8 mouse cellular contexts compared by ENCODE assay signal in genomic region chr3:96104261-96105065, GRCm38 (mm10). TPM values are rescaled to one million over a fixed set of nuclear protein-coding genes. Genes with fewer than 3 reads are reported as not detected.
A peak's percentile ranks its signal among the peaks of the same experiment; 100 is the strongest.
DNase-seq lines count a peak whose midpoint lies in the region; ATAC-seq and TF ChIP-seq lines count a peak whose summit lies in the region.

Otud7b (plus strand) TSS chr3:96104527.

- H3K4me3 ChIP-seq in embryonic facial prominence, embryonic 13.5 days, result peak within 1 kb of the TSS; percentile 87
- peak within 1 kb of the TSS; percentile 94 for H3K4me3 ChIP-seq in limb, embryonic 15.5 days
- peak within 1 kb of the TSS; percentile 89 for H3K4me3 ChIP-seq in midbrain, postnatal 0 days (ENCODE audit: low read depth, low read length)

- no peaks in the 10 kb centered on the region for H3K36me3 ChIP-seq in embryonic facial prominence, embryonic 13.5 days
- no peaks in the 10 kb centered on the region for H3K36me3 ChIP-seq in limb, embryonic 15.5 days
- H3K36me3 ChIP-seq in midbrain, postnatal 0 days (ENCODE audit: insufficient read depth, low read length), result no peaks in the 10 kb centered on the region

- peak within 1 kb of the TSS; percentile 74 for H3K4me2 ChIP-seq in embryonic facial prominence, embryonic 13.5 days
- H3K4me2 ChIP-seq in limb, embryonic 15.5 days, result peak within 1 kb of the TSS; percentile 76
- peak within 1 kb of the TSS; percentile 74 for H3K4me2 ChIP-seq in midbrain, postnatal 0 days (ENCODE audit: low read depth, low read length, poor library complexity, severe bottlenecking)

- no peaks in the 10 kb centered on the region for H3K27me3 ChIP-seq in embryonic facial prominence, embryonic 13.5 days
- H3K27me3 ChIP-seq in limb, embryonic 15.5 days, result no peaks in the 10 kb centered on the region
- H3K27me3 ChIP-seq in midbrain, postnatal 0 days (ENCODE audit: insufficient read depth, low read length), result no peaks in the 10 kb centered on the region

- H3K9me3 ChIP-seq in embryonic facial prominence, embryonic 13.5 days, result no peaks in the 10 kb centered on the region
- H3K9me3 ChIP-seq in limb, embryonic 15.5 days, result no peaks in the 10 kb centered on the region
- H3K9me3 ChIP-seq in midbrain, postnatal 0 days (ENCODE audit: low read length), result no peaks in the 10 kb centered on the region

- no peak for TF ChIP-seq CTCF in midbrain, postnatal 0 days (IDR thresholded peaks at IDR 0.05)

- ATAC-seq in embryonic facial prominence, embryonic 13.5 days (ENCODE audit: insufficient number of reproducible peaks, insufficient read depth, low FRiP score, low TSS enrichment, low read depth), result peak; percentile 85
- peak; percentile 86 for ATAC-seq in limb, embryonic 15.5 days (ENCODE audit: insufficient number of reproducible peaks, low FRiP score, low TSS enrichment, low read depth)
- peak; percentile 86 for ATAC-seq in midbrain, postnatal 0 days (ENCODE audit: low FRiP score)

- H3K4me1 ChIP-seq in embryonic facial prominence, embryonic 13.5 days, result peaks cover 14% of the 10 kb centered on the region
- H3K4me1 ChIP-seq in limb, embryonic 15.5 days, result peaks cover 19% of the 10 kb centered on the region
- H3K4me1 ChIP-seq in midbrain, postnatal 0 days (ENCODE audit: insufficient read depth, low read length), result 0 out of 2 replicates have a peak, but pooled peaks cover 5% of the 10 kb centered on the region

- H3K27ac ChIP-seq in embryonic facial prominence, embryonic 13.5 days, result peak within 1 kb of the TSS; percentile 90
- peak within 1 kb of the TSS; percentile 95 for H3K27ac ChIP-seq in limb, embryonic 15.5 days
- peak within 1 kb of the TSS; percentile 70 for H3K27ac ChIP-seq in midbrain, postnatal 0 days (ENCODE audit: low read depth, low read length)

- DNase-seq in 3T3-L1 (ENCODE audit: low read depth, low spot score), result peak; percentile 80
- peak; percentile 81 to 87 for DNase-seq in adrenal gland, postnatal 36 days
- peak; percentile 76 for DNase-seq in heart, adult 8-10 months (ENCODE audit: low spot score)
- DNase-seq in kidney, adult 8-10 months, result peak; percentile 79 to 80
- peak; percentile 82 for DNase-seq in midbrain, postnatal 0 days (ENCODE audit: low spot score)
- peak; percentile 65 to 74 for DNase-seq in spleen, postnatal 14 days (ENCODE audit: low spot score in 2 of 2)

- under 1% methylated on average over 82 of the region's 84 CpGs for WGBS in embryonic facial prominence, embryonic 13.5 days
- WGBS in limb, embryonic 15.5 days, result under 1% methylated on average over 80 of the region's 84 CpGs
- WGBS in midbrain, postnatal 0 days, result under 1% methylated on average over 65 of the region's 84 CpGs

- H3K9ac ChIP-seq in embryonic facial prominence, embryonic 13.5 days, result peak within 1 kb of the TSS; percentile 93
- peak within 1 kb of the TSS; percentile 84 for H3K9ac ChIP-seq in limb, embryonic 15.5 days
- peak within 1 kb of the TSS; percentile 90 for H3K9ac ChIP-seq in midbrain, postnatal 0 days (replicated peaks; ENCODE audit: low read length, poor library complexity, severe bottlenecking)

RNA-seq across cellular contexts. Expression of gene Otud7b, which starts in this region (rescaled TPM):
- 10 to 100 TPM; 34.5 to 39.3 TPM for total RNA-seq in adrenal gland, postnatal 36 days (2021)
- 20.8 and 23.8 TPM in 2 replicates for polyA plus RNA-seq in embryonic facial prominence, embryonic 13.5 days (2015; fragmentation: Nextera tagmentation; extraction: Ambion mirVana)
- total RNA-seq in heart, adult 8-10 months (2022), result 10 to 100 TPM; 55.4 to 63.1 (median 59.8) TPM
- polyA plus RNA-seq in limb, embryonic 15.5 days (2015; fragmentation: Nextera tagmentation; extraction: Ambion mirVana), result 21.0 and 24.7 TPM in 2 replicates
- total RNA-seq in midbrain, postnatal 0 days (2014; rRNA removed), result 14.3 and 16.3 TPM in 2 replicates
- polyA plus RNA-seq in midbrain, postnatal 0 days (2015; fragmentation: Nextera tagmentation; extraction: Ambion mirVana), result 5.7 and 7.5 TPM in 2 replicates

Comparison
In these comparisons a context has a peak if more than half of its experiments do, and no peak if none do; other contexts are left out.
1. Peak in every context shown above with its lines: DNase-seq, ATAC-seq, H3K4me3 ChIP-seq and H3K27ac ChIP-seq.